Mouse (Mus musculus) adrenal gland, postnatal 14 days (tissue): ENCODE results near the gene Gm6993. TPM values are rescaled to one million over a fixed set of nuclear protein-coding genes. Genes with fewer than 3 reads are reported as not detected.

Experiments used
- DNase-seq: peaks from one replicate; pipeline ENCODE4 v3.0.0; 2021; ENCODE audit warnings: mixed read lengths
- total RNA-seq: library from RNA; stranded (reverse); gene quantifications from 2 replicates; pipeline ENCODE4 v1.2.3, GENCODE M21; 2021

The Gm6993 gene
- total RNA-seq, 1 experiment from 2014 or later: not detected

DNA sequence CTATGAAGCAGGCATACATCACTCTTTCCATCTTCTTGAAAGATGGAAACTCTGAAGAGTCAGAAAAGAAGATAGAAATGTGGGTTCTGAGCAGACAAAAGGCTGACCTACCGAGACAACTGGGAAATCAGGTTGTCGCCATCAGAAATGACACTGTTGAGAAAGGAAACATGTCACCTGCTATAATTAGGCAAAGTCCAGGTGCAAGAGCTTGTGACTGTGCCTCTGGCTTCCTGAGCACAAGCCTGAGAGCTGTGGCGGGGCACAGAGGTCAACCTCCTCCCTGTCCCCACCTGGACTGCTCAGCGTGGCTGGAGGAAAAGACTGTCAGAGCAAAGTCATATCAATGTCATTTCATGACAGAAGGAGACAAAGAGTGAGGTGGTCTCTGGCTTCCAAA lies 772 bp upstream of the Gm6993 start:
- no peak for DNase-seq

DNA sequence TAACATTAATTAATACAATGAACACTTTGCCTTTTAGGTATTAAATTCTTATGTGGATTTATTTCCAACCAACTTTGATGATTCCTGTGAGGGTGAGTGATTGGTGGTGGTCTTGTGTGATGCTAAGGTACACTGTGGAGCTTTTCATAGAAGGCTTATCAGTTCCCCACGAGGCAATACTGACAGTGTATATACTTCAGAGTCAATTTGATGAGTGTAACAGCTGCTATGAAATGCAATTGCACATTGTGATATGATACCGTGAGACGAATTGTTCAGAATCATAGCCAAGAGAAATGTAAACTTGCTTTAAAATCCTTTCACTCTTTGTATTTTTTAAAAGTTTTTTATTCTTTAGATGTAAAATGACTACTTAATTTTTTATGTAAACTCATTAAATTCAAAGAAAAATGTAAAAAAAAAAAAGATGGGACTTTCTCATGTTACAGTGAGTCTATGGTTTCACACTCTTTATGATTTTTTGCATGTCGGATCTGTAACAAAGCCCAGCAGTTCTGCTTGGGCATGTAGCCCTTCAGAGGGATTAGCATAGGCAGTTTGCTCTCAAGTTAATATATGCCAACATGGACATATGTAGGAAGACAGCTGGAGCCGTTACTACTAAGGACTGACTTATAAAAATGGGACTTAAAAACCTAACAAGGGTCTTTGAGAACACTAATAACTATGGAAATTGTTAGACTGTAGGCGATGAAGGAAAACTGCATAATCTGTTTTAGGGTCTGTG lies 1.2 kb downstream of the Gm6993 start:
- DNase-seq: no peak

DNA sequence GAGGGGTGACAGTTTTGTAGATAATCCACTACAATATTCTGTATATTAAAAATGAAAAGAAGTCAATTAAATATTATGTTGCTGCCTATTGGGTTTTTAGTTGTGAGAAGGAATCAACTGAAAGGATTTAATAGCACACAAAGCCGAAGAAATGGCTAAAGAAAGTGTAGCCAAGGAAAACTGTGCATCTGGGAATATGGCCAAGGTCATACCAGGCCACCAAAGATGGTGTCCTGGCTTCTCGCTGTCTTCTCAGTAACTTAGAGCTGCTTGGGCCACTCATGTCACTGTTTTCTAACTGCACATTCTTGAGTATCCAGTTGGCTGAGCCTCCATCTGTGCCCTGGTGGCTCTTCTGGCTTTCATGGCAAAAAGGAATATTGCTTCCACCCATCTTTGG lies 3.4 kb downstream of the Gm6993 start:
- no peak for DNase-seq

DNA sequence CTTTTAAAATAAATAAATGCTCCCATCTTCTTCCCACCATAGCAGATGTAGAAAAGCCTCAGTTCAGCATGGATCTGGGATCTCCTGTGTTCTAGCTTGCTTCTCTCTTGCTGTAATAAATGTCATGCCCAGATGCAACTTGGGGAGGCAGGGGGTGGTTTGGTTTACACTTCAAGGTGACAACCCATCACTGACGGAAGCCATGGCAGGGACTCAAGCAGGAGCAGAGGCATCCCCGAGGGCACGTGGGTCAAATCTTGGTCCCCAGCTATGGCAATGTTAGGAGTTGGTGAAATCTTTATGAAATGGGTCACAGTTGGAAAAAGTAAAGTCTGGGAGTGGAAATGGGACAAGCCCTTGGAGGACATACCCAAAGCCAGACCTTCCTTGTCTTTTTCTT lies 4.1 kb downstream of the Gm6993 start:
- no peak for DNase-seq

DNA sequence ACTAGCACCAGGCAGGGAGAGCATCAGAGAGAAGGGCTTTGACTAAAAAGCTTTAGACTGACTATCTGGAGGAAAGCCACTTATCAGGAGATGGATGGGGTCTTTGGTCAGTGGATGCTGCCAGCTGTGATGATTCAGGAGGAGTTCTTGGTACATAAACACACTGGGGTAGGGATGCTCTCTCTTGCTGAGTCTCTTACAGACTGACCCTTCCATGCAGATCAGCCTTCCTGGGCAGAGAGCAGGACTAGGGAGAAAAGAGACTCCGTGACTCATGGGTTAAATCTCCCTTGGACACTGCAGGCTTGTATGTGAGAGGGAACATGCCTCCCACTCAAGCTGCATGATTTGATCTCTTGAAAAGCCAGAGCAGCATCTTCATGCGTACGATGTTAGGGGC lies 5.6 kb downstream of the Gm6993 start:
- DNase-seq: no peak

DNA sequence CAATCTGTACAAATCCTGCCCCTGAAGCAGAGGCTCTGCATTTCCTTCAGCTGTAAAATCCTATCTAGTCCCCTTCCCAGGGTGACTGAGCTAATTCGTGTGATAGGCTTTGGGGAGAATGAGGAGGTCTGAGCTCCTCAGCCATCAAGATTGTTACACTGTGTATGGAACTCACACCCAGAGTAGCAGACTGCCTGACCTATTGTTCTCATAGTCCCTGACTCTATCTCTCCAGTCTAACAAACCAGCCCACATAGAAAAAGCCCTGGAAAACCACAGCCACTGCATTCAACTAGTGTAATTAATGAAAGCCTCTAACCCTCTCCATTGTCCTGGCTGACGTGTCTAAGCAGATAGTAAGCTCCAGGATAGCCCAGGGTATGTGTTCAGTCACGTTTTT lies 6.0 kb downstream of the Gm6993 start:
- no peak for DNase-seq

DNA sequence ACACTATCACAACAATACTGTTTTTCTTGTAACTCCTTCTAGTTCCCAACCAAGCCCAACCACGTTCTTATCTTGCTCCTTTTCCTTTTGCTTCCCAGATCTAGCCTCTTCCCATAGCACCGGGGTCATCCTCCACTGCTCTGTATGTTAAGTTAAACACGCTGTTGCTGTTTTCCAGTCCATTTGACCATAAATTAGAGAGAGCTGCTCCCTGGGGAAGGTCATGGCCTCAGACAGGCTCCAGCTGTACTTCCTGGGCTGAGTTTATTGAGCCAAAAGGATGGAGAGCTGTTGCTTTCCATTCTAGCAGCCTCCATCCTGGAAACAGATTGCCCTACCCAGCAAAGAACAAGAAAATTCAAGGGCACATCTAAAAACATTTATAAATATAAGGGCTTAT lies 7.6 kb downstream of the Gm6993 start:
- DNase-seq: no peak

DNA sequence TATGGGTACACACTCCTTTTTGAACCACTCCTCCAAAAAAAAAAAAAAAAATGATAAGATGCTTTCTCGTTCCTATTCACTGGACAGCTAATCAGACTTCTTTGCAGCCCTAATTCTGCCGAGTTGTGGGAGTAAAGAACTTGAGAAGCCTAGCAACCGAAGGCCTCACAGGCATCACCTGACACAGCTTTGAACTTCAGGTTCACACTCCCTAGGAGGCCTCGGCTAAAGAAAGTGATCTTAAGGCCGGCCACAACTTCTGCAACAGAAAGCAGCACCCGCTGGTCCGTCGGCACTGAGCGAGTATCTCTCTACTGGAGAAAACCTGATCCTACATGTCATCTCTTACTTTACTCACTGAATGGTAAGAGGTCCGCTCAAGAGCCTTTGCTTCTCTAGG lies 8.1 kb downstream of the Gm6993 start:
- DNase-seq: no peak

DNA sequence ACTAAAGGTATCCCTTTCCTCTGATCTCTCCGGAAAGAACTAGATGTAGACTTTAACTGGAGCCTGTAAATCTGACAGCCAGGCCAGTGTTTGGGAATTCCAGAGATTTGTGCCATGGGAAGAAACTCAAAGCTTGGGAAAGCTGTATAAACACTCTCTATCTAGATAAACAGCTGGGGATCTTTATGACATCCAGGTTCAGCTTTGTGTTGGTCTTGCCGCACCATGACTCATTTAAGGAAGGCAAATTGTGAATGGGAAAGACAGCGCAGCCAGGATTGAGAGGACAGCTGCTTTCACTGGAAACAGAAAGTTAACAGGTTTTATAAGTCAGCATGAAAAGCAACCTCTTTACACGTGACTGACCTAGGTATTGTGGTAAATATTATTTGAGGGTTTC lies 11.7 kb downstream of the Gm6993 start:
- no peak for DNase-seq

DNA sequence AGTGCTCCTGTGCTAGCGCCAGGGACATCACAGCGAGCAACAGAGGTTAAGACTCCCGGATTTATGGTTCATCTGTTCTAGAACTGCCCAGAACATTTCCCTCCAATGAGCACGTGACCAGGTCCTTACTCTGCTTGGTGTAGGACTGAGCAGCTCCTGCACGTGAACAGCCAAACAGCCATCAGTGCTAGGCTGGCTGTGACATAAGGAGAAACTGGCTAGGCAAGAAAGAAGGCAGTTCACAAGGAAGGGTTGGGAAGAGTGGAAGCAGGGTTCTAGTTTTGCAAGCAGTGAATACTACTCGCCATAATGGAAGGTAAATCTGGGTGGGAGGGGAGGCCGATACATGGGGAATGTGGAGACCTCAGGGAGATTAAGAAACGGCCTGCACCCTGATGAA lies 14.4 kb downstream of the Gm6993 start:
- DNase-seq: no peak

DNA sequence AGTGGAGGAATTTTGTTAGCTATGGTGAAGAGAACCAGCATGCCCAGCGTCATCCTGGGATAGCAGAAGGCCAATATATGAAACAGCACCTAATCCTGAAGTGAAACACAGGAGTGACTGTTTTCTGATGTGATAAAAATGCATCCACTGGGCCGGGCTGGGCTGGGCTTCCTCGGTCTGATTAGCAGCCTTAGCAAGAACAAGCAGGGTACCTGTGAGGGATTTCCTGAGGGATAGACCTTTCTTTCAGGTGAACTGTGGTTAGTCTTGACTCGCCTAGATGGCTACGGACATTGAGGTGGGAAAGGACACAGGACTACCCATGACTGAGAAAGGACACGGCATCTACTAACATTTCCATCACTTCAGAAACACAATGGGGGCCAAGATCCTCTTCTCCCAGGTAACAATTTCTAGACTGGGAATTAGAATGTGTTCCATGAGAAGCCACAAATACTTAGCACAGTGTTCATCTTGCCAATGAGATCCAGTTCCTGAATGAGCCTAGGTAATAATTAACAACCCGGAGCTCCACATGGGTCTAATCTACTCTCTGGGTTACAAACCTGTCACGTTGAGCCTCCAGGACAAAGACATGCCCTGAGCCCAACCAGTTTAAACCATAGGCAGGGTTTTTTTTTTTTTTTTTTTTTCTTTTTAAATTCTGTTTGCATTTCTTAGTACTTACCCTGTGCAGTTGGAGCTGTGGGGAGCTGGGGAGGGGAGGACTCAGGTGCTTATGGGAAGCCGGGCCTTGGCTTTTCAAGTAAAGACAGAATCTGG lies 15.7 kb downstream of the Gm6993 start:
- DNase-seq: no peak

DNA sequence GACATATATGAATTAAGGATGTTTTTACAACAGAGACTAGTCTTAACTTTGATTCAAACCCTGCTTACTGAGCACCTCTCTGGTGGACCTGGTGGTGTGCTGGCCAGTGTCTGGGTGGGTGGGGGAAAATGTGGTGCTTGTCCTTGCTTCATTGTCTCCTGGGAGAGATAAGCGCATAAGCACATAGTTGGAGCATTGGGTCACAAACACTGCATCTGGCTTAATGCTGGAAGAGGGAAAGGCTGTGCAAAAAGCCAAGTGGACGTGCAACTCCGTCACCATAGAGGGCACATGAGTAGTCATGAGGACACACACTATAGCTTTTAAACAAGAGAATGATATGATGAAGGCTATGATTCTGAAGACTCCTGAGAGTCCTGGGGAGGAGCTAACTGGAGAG lies 21.3 kb downstream of the Gm6993 start:
- DNase-seq: peak; percentile 42

DNA sequence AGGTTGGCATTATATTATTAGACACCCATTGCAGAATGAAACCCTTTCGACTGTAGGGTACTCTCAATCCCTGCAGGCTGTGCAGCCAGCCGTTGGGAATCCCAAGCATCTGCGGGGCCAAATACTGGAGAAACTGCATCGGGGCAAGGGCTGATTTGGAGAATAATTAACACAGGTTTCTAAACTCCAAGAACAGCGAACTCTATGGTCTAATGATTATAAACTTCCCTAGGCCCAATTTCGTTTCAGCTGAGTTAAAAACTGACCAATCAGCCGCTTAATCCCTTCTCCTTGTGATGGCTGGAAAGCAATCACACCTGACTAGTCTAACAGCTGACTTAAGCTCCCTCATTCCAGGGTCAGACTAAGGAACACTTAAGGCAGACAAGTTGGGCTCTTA lies 23.4 kb downstream of the Gm6993 start:
- DNase-seq: no peak

DNA sequence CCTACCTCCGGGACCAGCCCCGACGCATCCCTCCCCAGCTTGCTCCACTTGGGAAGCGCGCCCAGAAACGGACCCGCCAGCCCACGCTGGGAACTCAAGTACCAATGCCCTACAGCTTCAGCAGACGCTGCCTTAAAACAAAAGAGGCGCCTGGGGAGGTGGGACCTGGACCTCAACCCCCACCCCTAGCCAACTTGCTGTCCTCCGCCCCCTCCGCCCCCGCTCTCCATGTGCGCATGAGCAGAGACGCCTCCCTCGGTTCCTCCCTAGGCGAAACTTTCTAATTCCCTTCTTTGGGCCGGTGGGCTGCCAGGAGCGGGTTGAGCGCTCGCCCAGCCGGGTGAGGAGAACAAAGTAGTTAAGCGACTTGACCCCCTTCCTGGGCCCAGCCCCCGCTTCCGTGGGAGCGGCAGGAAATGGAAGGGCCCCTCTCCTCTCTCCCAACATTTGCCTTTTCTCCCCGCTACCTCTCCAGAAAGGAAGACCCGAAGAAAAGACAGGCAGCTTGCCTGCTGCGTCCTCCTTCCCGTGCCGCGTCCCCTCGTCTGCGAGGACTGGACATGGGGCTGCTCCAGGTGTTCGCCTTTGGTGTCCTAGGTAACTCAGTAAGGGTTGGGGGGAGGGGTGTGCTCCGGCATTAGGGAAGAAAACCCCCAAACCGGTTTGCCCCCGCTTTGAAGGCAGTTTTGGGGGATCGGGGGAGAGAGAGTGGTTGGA lies 24.6 kb downstream of the Gm6993 start, which contains the start of gene Lamb1:
Gene Lamb1 (plus strand): TSS at position 230 of the 717 bp plus-strand sequence.
- DNase-seq: peak; percentile 90

DNA sequence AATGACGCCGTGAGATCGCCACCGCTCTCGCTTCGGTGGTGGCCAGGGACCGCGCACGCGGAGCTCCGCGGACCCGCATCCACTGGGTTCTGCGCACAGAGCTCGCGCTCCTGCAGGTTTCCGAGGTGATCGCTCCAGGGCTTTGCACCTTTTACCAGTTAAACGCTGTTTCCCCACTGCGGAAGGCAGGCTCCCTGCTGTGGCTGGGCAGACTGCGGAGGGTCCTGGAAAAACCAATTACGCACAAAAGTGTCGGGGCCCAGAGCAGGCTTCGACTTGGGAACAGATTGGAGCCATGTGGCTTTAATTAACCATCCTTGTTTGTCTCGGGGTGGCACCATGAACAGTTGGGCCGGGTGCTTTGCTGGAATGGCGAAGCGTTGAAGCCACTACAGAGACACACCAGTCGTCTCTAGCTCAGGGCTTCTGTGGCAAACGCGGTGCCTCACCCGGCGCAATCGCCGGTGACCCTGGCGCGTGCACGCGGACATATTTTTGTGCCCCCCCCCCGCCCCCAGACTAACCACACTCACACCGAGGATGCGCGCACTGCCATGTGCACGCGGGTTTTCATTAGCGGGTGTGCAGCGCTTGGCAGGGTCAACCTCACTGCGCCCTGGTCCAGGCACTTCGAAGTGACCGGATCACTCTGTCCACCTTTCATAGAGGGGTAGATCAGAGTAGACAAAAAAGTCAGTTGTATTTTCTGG lies 25.3 kb downstream of the Gm6993 start:
- peak; percentile 56 for DNase-seq

DNA sequence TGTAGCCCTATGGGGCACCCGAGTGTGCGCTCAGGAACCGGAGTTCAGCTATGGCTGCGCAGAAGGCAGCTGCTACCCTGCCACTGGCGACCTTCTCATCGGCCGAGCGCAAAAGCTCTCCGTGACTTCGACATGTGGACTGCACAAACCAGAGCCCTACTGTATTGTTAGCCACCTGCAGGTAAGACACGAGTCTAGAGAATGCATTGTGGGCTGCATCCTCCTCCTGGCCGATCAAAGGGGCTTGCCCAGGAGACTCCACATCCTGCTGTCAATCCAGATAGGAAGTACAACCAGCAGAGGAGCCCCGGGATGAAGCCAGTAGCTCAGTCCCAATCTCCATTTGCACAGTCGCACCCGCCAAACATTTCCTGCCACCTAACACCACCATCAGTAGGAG lies 26.1 kb downstream of the Gm6993 start:
- peak; percentile 40 for DNase-seq

DNA sequence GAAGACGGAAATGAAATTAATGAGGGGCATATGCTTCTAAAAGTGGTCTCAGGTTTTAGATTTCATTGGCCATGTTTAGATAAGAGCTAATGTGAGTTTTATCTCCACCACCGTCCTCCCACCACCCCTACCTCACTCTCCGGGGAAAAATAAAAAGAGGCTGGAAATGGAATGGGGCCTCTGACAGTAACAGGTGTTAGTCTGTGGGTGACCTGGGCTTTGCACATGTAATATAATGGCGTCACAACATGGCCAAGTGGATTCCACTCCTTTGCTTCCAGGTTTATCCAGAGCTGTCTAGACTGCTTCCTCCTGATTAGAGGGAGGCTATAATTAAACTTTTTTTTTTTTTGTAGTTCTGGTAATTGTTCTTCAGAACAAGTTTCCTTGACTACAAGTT lies 26.8 kb downstream of the Gm6993 start:
- DNase-seq: no peak

DNA sequence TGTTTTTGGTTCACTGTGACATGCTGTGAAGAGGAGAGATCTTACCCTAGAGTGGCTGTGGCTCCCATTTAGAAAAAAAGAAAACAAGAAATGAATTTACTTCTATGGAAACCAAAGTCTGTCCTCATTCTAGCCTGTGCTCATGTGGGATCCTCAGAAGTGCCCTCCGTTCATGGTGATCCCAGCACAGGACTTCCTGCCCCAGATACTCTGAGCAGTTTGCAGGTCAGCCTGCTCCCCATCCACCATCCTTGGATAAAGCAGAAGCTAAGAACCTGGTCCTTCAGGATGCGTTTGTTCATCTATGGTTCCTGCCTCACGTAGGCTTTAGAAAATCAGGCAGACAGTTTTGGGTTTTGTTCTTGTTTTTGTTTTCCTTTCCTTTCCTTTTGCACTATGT lies 27.7 kb downstream of the Gm6993 start:
- DNase-seq: no peak

DNA sequence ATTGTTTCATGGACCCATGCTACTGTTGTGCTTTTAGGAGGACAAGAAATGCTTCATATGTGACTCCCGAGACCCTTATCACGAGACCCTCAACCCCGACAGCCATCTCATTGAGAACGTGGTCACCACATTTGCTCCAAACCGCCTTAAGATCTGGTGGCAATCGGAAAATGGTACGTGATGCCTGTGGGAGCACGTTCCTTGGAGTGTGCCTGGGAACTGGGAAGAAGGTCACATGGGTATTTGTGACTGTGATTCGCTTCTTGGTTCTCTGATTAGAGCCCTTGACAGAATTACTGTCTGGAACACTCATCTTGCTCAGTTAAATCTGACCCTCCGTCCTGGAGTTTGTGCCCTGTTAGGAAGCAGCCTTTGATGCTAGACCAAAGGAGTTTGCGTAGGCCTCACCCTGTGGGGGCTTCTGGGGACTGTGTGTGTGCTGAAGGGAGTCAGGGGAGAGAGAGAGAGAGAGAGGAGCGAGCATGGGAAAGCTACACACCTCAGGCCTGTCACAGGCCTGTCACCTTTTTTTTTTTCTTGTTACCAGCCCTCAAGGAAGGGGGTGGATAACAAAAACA lies 28.5 kb downstream of the Gm6993 start:
- no peak for DNase-seq

DNA sequence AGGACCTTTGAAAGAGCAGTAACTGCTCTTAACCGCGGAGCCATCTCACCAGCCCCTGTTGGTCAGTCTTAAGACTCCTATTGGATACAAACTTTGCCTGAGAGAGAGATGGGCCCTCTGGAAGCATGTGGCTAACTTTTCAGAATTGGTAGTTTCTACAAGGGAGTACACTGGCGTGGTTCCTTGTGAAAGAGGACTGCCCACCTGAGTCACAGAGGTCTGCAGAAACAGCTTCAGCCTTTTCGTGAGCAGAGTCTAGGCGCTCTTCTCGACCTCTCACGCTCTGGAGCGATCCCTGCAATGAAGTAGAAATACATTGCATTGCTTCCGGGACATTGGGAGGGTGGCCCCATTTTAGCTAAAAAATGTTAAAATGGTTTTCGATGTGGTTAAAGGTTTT lies 29.8 kb downstream of the Gm6993 start:
- DNase-seq: no peak

DNA sequence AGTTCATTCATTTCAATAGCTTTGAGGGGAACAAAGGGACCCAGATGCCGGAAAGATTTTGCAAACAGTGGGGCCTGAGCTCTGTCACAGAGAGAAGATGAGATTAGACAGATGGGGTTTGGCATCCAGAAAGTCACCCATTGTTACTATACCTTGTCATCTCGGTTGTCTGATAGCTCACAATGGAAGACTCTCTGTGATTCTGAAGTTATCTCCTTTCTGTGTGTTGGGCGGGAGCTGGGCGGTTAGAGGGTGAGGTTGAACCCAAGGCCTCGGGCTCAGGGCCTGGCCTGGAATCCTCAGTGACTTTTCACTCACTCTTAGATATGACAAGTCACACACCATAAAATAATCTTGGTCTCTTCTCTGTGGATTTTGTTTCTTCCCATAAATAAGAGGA lies 30.2 kb downstream of the Gm6993 start:
- no peak for DNase-seq

DNA sequence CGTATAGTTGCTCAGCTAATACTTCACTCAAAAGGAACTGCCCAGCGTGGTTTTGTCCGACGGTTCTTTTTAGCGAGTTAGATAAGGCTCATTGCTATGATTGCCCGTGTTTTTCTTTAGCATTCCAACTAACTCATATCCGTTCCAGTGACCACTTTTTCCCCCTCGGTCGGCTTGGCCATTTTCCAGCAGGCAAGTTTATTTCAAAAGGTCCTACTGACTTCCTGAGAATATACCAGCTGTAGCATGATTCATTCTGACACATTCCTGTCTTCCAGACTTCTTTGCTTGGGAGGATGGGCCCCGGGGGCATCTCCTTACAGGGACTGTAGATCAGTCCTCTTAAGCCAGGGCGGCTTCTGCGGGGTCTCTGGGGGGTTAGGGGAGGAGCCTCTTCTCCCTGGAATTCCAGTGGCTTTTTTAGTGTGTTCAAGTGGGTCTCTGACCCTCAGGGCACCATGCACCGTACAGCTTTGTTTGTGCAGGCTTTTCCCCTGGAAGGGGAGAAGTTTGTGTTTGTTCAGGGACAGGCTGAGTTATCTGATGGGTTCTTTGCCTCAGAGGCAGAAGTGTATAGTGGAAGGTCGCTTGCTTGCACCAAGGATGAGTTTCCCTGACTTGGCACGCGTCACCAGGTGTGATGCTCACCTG lies 30.9 kb downstream of the Gm6993 start:
- peak; percentile 79 for DNase-seq
